Mouse (Mus musculus) brain, embryonic 14.5 days (tissue): ENCODE data around the gene Vav3. TPM values are rescaled to one million over a fixed set of nuclear protein-coding genes. Genes with fewer than 3 reads are reported as not detected.

Experiments used
- DNase-seq: peaks from one replicate; pipeline ENCODE4 v3.0.0-alpha.2; 2011; ENCODE audit warnings: low read depth
- CTCF ChIP-seq: fragments of 200-500 bp; IDR thresholded peaks from 2 replicates; pipeline ENCODE4 v1.5.1; 2012; ENCODE audit warnings: inconsistent platforms, mild to moderate bottlenecking, moderate library complexity, borderline replicate concordance; ENCODE audit not compliant: insufficient read depth, insufficient read length; ENCODE audit errors: extremely low read depth
- POLR2A ChIP-seq: fragments of 200-500 bp; IDR thresholded peaks from 2 replicates; pipeline ENCODE4 v1.6.1; 2012; ENCODE audit warnings: mild to moderate bottlenecking, inconsistent platforms, borderline replicate concordance; ENCODE audit not compliant: poor library complexity, insufficient read depth, insufficient read length, severe bottlenecking; ENCODE audit errors: extremely low read depth
- polyA plus RNA-seq: library from polyadenylated mRNA; depleted of rRNA; stranded (reverse); fragments of >200 nt; gene quantifications from 2 replicates; pipeline ENCODE4 v1.2.3, GENCODE M21; 2012

Gene Vav3
- polyA plus RNA-seq, 1 experiment: 15.7 TPM

DNA sequence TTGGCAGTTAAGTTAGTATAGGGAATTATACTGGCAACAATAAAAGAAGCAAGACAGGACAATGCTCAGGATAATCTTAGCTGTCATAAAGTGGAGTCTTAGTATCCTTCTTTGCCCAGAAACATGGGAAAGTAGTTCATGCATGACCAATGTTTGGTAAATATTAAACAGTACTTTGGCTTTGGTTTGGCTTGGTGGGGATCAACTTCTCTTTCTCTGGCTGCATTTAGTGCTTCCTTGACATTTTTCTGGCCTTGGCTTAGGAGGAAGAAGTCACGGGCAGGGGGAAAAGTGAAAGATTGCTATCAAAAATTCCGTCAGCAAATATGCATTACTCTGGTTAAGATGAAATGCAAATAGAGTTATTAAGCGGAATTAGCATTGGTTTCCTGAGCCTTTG is 197.2 kb downstream of the Vav3 start:
- DNase-seq: no peak
- no peak for TF ChIP-seq POLR2A
- no peak for TF ChIP-seq CTCF

DNA sequence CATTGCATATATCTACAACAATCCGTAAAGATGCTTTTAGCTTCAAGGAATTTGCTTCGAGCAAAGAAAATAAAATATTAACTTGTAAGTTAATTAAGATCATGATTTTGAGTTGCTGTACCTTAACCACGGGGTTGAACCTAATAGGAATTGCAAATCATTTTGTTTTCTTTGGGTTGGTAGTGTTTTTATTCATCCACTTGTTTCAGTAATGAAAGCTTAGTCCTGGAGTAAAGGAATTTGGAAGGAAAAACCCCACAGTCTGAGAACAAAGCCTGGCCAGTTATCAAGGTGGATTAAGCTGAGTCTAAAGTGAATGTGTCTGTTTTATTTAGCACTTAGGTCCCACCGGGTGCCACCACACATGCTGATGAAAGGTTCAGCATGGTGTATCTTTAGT is 199.6 kb downstream of the Vav3 start:
- TF ChIP-seq CTCF: no peak
- TF ChIP-seq POLR2A: no peak
- no peak for DNase-seq

DNA sequence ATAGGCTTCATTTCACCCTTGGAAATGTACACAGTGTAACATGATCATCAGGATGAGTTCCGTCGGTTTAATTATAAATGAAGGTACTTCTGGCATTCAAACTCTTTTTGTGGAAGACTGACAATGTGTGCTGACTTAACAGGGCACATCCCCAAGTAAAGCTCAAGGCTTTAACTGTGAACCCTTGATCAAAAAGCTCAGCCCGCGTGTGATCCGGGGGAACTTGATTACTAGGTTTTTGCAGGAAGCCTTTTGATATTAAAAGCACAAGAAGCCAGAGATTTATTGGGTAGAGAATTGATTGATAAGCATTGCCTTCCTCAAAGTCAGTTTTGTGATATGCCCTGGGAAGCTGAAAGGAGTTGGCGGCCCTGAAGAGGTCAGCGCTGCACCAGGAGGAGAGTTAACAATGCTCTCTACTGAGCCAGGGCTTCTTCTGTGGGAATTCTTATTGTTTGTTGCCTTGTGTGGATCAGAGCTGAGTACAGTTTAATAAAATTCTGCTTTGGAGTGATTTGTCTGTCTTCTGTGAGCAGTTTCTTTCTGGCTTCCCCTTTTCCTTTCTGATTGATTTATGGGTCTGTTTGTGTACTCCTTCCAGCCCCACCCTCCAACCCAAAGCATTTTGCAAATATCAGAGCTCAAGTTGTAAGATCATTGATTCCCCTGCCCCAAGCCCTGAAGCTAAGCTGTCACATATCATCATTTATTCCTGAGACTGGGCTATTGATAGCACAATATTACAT is 204.2 kb downstream of the Vav3 start:
- TF ChIP-seq CTCF (no peak), POLR2A (no peak)
- peak; percentile 32 for DNase-seq

- TF ChIP-seq POLR2A: no peak
- no peak for TF ChIP-seq CTCF
- no peak for DNase-seq
These were observed 216.9 kb downstream of the Vav3 start for GRCm38 (mm10) chr3:109557329-109557728.

DNA sequence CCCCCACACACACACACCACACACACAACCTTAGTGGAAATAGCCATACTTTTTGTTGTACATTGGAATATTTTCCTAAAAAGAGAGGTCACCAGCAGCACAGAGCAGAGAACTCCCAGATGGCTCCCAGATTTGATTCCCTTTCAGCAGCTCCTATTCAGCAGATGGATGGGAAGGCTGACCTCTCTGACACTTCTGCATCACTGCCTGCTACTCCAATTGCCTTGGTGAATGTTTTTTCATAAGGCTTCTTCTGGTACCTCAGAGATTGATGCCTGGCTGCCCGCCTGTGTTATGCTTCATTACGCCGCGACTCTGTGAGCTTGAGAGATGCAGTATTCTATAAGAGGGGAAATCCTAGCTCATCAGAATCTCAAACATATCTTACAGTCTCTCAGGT is 220.8 kb downstream of the Vav3 start:
- TF ChIP-seq POLR2A: no peak
- no peak for TF ChIP-seq CTCF
- DNase-seq: peak; percentile 77

GRCm38 (mm10) chr3:109561776-109562175 is 221.3 kb downstream of the Vav3 start:
- DNase-seq: no peak
- TF ChIP-seq CTCF (no peak), POLR2A (no peak)

GRCm38 (mm10) chr3:109562268-109562667 is 221.8 kb downstream of the Vav3 start:
- DNase-seq: no peak
- TF ChIP-seq POLR2A (no peak), CTCF (no peak)

DNA sequence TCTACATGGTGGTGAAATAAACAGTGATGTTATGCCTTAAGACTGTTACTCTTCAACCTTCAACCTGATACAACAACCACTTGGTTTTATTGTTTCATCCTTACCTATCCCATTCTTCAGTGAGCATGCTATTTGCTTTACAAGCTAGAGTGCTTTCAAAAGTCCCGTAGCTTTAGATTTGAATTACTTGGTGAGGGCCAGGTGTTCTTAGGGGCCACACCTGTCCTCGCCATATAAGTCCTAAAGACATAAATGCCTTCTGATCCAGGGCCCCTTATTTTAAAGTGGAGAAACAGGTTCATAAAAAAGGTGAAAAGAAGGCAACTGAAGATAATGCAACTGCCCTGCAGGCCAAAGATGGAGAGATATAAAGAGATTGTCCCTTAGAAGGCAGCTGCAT is 224.0 kb downstream of the Vav3 start:
- no peak for TF ChIP-seq CTCF
- TF ChIP-seq POLR2A: no peak
- no peak for DNase-seq

DNA sequence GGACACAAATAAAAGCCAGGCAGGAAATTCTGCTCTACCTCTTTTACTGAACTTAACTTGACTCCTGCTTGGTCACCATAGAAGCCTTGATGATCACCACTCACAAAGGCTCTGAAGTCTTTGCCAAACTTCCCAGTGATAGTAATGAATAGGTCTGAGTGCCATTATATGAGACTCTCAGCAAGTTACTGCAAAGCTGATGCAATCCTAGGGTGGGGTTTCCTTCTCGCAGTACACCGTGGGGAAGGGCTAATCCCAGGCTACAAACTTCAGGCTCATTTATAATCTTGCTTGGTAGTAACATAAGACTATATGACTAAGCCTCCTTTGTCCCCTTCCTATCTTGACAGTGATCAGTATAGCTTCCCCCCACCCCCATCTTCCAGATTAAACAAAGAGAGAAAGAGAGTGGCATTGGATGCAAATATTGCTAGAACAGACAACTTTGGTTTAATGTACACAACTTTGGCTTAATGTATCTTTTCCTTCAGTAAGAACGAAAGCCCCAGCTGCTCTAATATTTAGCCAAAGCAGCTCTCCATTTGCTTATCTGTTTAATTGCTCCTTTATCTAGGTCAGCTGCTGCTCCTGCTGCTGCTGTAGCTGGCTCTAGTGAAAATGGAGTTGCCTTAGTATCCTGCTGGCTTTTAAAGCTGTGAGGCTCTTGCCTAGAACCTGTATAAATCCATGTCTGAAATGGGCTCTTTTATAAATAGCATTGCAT is 228.3 kb downstream of the Vav3 start:
- TF ChIP-seq POLR2A (no peak), CTCF (no peak)
- peak; percentile 55 for DNase-seq

DNA sequence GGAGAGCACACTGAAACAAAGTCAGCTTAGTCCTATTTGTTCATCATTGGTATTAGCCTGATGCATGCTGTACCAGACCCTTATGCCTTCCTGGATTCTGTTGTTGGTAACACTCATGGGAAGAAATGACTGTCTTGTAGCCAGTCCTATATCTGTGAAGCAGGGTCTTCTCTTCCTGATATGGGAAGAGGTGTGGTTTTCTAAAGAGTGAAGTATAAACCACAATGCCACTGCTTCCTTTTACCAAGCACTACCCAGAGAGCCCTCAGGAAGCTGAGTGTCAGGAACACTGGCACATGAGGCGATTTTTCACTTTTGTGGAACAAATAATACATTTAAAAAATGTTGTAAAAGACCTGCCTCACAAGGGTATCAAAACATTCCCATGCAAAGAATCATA is 231.0 kb downstream of the Vav3 start:
- TF ChIP-seq POLR2A: no peak
- no peak for TF ChIP-seq CTCF
- no peak for DNase-seq

- TF ChIP-seq POLR2A (no peak), CTCF (no peak)
- no peak for DNase-seq
These were observed 232.4 kb downstream of the Vav3 start for GRCm38 (mm10) chr3:109572871-109573270.

- no peak for DNase-seq
- no peak for TF ChIP-seq POLR2A
- no peak for TF ChIP-seq CTCF
These were observed 233.2 kb downstream of the Vav3 start for GRCm38 (mm10) chr3:109573549-109574146.

DNA sequence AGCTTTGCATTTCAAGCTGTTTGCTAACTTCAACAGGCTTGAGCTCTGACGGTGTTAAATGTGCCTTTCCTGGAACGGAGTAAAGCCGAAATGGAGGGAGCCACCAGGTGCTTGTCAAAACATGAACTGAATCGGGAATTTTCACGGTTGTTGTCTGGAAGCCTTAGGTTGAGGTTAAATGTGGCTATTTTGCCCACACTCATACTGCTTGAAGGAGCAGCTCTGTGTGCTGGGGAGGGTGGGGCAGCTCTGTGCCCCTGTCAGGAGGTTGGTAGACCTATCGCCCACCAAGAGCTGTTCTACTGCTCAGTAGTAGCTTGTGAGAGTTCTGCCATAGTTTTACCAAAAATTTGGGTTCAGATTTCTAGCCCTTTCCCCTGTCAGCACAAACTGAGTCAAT is 233.7 kb downstream of the Vav3 start:
- TF ChIP-seq CTCF (no peak), POLR2A (no peak)
- no peak for DNase-seq
